Mouse (Mus musculus): ENCODE data around the gene Nr4a1. TPM values are rescaled to one million over a fixed set of nuclear protein-coding genes. Genes with fewer than 3 reads are reported as not detected.

Gene Nr4a1
- polyA plus RNA-seq, 1 experiment = 0.16 TPM

- TF ChIP-seq GATA1 (IDR thresholded peaks at IDR 0.05; ENCODE audit: low read length) (no peak), TAL1 (IDR thresholded peaks at IDR 0.05; ENCODE audit: low read length) (no peak)
- H3K4me3 ChIP-seq (replicated peaks) = no peak overlapping the region
- H3K36me3 ChIP-seq (ENCODE audit: control insufficient read depth) = peaks cover 58% of the 10 kb centered on the region
- no peaks in the 10 kb centered on the region for H3K27me3 ChIP-seq (ENCODE audit: control insufficient read depth)
- H3K4me1 ChIP-seq (ENCODE audit: control insufficient read depth) = peaks cover 38% of the 10 kb centered on the region
- H3K9me3 ChIP-seq (ENCODE audit: control insufficient read depth, low read length) = no peaks in the 10 kb centered on the region
These were observed 33.3 kb downstream of the Nr4a1 start for GRCm38 (mm10) chr15:101287361-101287760.

DNA sequence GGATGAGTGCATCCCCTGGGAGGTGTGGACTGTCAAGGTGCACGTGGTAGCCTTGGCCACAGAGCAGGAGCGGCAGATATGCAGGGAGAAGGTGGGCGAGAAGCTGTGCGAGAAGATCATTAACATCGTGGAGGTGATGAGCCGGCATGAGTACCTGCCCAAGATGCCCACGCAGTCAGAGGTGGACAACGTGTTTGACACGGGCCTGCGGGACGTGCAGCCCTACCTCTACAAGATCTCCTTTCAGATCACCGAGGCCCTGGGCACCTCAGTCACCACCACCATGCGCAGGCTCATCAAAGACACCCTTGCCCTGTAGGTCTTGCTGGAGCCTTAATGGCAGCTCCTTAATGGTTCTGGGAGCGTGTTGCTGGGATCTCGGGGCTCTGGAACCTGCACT is 36.3 kb downstream of the Nr4a1 start:
- Histone ChIP-seq H3K4me1 (ENCODE audit: control insufficient read depth) (peaks cover 18% of the 10 kb centered on the region), H3K36me3 (ENCODE audit: control insufficient read depth) (peaks cover 58% of the 10 kb centered on the region), H3K9me3 (ENCODE audit: control insufficient read depth, low read length) (no peaks in the 10 kb centered on the region), H3K4me3 (replicated peaks) (no peak overlapping the region), H3K27me3 (ENCODE audit: control insufficient read depth) (no peaks in the 10 kb centered on the region)
- no peak for TF ChIP-seq GATA1 (IDR thresholded peaks at IDR 0.05; ENCODE audit: low read length)
- TF ChIP-seq TAL1 (IDR thresholded peaks at IDR 0.05; ENCODE audit: low read length) = no peak

- Histone ChIP-seq H3K36me3 (ENCODE audit: control insufficient read depth) (peaks cover 48% of the 10 kb centered on the region), H3K9me3 (ENCODE audit: control insufficient read depth, low read length) (no peaks in the 10 kb centered on the region), H3K4me1 (ENCODE audit: control insufficient read depth) (peaks cover 3% of the 10 kb centered on the region), H3K4me3 (replicated peaks) (no peak overlapping the region), H3K27me3 (ENCODE audit: control insufficient read depth) (no peaks in the 10 kb centered on the region)
- TF ChIP-seq TAL1 (IDR thresholded peaks at IDR 0.05; ENCODE audit: low read length) (no peak), GATA1 (IDR thresholded peaks at IDR 0.05; ENCODE audit: low read length) (no peak)
These were observed 37.9 kb downstream of the Nr4a1 start for GRCm38 (mm10) chr15:101292012-101292411.

GRCm38 (mm10) chr15:101293025-101293621 is 39.1 kb downstream of the Nr4a1 start, which contains the start of gene 6030408B16Rik:
Gene 6030408B16Rik (plus strand): TSS chr15:101293212.
- Histone ChIP-seq H3K9me3 (ENCODE audit: control insufficient read depth, low read length) (no peaks in the 10 kb centered on the region), H3K4me1 (ENCODE audit: control insufficient read depth) (no peaks in the 10 kb centered on the region), H3K27me3 (ENCODE audit: control insufficient read depth) (no peaks in the 10 kb centered on the region), H3K36me3 (ENCODE audit: control insufficient read depth) (peaks cover 37% of the 10 kb centered on the region), H3K4me3 (replicated peaks) (no peak within 1 kb of the TSS)
- no peak for TF ChIP-seq TAL1 (IDR thresholded peaks at IDR 0.05; ENCODE audit: low read length)
- TF ChIP-seq GATA1 (IDR thresholded peaks at IDR 0.05; ENCODE audit: low read length) = no peak

DNA sequence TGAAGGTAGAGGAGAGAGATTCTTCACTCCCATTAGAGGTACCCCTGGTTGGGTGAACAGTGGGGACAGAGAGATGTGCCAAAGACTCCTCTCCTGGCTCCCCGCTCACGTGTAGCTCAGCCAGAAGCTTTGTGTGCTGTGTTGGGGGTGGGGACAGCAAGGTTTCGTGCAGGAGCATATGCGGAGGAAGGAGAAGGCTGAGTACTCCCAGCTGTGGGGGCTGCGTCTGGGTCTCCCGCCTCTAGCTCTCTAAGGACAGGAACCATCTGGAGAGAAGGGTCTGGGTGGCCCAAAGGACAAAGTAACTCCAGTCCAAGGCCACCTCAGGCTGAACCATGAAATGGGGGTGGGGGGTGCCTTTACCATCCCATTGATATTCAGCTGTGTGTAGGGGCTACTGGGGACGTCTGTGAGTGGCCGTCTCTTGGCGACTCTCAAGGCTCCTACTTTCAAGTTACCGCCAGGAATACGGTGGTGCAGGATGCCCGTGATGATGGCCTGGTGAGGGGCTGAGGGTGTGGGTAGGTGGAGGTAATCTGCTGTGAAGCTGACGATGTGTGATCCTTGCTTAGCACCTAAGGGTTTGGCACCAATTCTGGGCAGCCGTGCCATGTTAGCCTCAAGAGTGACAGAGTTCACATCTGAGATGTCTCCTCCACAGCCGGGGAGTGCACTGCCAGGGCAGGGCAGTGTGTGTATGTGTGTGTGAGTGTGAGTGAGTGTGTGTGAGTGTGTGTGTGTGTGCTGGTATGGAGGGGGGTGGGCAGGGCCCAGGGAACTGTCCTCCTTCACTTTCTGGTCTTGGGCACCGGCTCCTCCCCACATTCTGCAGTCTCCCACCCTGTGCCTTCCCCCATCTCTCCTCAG is 40.2 kb downstream of the Nr4a1 start:
- H3K4me1 ChIP-seq (ENCODE audit: control insufficient read depth) = peaks cover under 1% of the 10 kb centered on the region

GRCm38 (mm10) chr15:101295106-101295505 is 41.0 kb downstream of the Nr4a1 start:
- Histone ChIP-seq H3K9me3 (ENCODE audit: control insufficient read depth, low read length) (no peaks in the 10 kb centered on the region), H3K36me3 (ENCODE audit: control insufficient read depth) (peaks cover 18% of the 10 kb centered on the region)

More for the DNA sequence above, 40.2 kb downstream of the Nr4a1 start:
- H3K9me3 ChIP-seq (ENCODE audit: control insufficient read depth, low read length) = no peaks in the 10 kb centered on the region
- peaks cover 26% of the 10 kb centered on the region for H3K36me3 ChIP-seq (ENCODE audit: control insufficient read depth)
- TF ChIP-seq GATA1 (IDR thresholded peaks at IDR 0.05; ENCODE audit: low read length) = no peak
- no peak for TF ChIP-seq TAL1 (IDR thresholded peaks at IDR 0.05; ENCODE audit: low read length)
- no peaks in the 10 kb centered on the region for H3K27me3 ChIP-seq (ENCODE audit: control insufficient read depth)
- no peak overlapping the region for H3K4me3 ChIP-seq (replicated peaks)

DNA sequence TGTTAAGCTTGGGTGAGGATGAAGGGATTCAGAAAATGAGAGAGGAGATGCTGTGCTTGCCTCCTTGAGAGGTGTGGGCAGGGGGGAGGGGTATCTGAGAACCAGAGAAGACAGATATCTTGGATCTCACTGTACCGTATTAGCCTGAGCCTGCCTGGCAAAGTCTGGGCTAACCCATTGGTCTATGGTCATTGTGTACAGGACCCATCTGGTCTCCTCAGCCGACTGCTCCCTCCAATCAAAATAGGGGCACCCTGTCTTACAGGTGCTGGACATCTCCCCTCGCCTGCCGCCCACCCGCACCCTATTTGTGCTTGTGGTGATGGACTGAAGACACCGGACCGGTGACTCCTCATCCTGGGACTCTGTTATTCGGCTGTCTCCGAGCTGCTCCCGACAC is 41.5 kb downstream of the Nr4a1 start:
- H3K4me1 ChIP-seq (ENCODE audit: control insufficient read depth) = peaks cover 9% of the 10 kb centered on the region
- no peak for TF ChIP-seq GATA1 (IDR thresholded peaks at IDR 0.05; ENCODE audit: low read length)
- TF ChIP-seq TAL1 (IDR thresholded peaks at IDR 0.05; ENCODE audit: low read length) = no peak
- H3K27me3 ChIP-seq (ENCODE audit: control insufficient read depth) = no peaks in the 10 kb centered on the region
- no peaks in the 10 kb centered on the region for H3K9me3 ChIP-seq (ENCODE audit: control insufficient read depth, low read length)
- no peak overlapping the region for H3K4me3 ChIP-seq (replicated peaks)
- H3K36me3 ChIP-seq (ENCODE audit: control insufficient read depth) = peaks cover 12% of the 10 kb centered on the region

More at GRCm38 (mm10) chr15:101295106-101295505, 41.0 kb downstream of the Nr4a1 start:
- no peak for TF ChIP-seq TAL1 (IDR thresholded peaks at IDR 0.05; ENCODE audit: low read length)
- TF ChIP-seq GATA1 (IDR thresholded peaks at IDR 0.05; ENCODE audit: low read length) = no peak
- no peaks in the 10 kb centered on the region for H3K27me3 ChIP-seq (ENCODE audit: control insufficient read depth)
- no peak overlapping the region for H3K4me3 ChIP-seq (replicated peaks)
- H3K4me1 ChIP-seq (ENCODE audit: control insufficient read depth) = peaks cover 8% of the 10 kb centered on the region

DNA sequence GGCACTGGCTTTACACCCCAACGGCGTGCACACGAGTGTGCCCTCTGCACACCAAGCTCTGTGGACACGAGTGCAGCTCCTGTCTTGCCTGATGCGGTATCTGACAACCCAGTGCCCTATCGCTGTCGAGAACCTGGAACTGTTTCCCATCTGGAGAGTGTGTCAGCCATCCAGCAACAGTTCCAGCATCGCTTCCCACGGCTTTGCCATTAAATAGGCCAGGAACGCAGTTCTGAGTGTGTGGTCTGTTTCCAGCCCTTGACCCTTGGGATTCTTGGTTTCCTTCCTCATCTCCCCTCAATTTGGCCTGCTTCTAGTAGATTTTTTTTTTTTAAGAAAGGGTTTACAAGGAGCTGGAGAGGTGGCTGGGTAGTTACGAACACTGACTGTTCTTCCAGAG is 42.0 kb downstream of the Nr4a1 start:
- no peaks in the 10 kb centered on the region for H3K27me3 ChIP-seq (ENCODE audit: control insufficient read depth)
- peaks cover 9% of the 10 kb centered on the region for H3K4me1 ChIP-seq (ENCODE audit: control insufficient read depth)
- H3K36me3 ChIP-seq (ENCODE audit: control insufficient read depth) = peaks cover 8% of the 10 kb centered on the region
- H3K4me3 ChIP-seq (replicated peaks) = no peak overlapping the region
- H3K9me3 ChIP-seq (ENCODE audit: control insufficient read depth, low read length) = no peaks in the 10 kb centered on the region
- TF ChIP-seq TAL1 (IDR thresholded peaks at IDR 0.05; ENCODE audit: low read length) = no peak
- no peak for TF ChIP-seq GATA1 (IDR thresholded peaks at IDR 0.05; ENCODE audit: low read length)

- H3K4me3 ChIP-seq (replicated peaks) = no peak overlapping the region
- TF ChIP-seq TAL1 (IDR thresholded peaks at IDR 0.05; ENCODE audit: low read length) (no peak), GATA1 (IDR thresholded peaks at IDR 0.05; ENCODE audit: low read length) (no peak)
- no peaks in the 10 kb centered on the region for H3K27me3 ChIP-seq (ENCODE audit: control insufficient read depth)
- peaks cover 9% of the 10 kb centered on the region for H3K4me1 ChIP-seq (ENCODE audit: control insufficient read depth)
- no peaks in the 10 kb centered on the region for H3K36me3 ChIP-seq (ENCODE audit: control insufficient read depth)
- no peaks in the 10 kb centered on the region for H3K9me3 ChIP-seq (ENCODE audit: control insufficient read depth, low read length)
These were observed 43.9 kb downstream of the Nr4a1 start for GRCm38 (mm10) chr15:101297988-101298387.

All from erythroblast, embryonic 14.5 days (primary cell).